Mouse (Mus musculus): ENCODE measurements around the gene Irf8.
"Not testable (repeated sequence)": the region's sequence is repeated elsewhere in the genome, so short reads cannot be mapped to it uniquely, and the experiment has no call there.

Gene Irf8

GRCm38 (mm10) chr8:120723025-120723424 is 13.1 kb upstream of the Irf8 start:
- no peak for DNase-seq (ENCODE audit: low spot score in 2 of 2)

- not testable (repeated sequence) for DNase-seq (ENCODE audit: low spot score in 2 of 2)
These were observed 12.1 kb upstream of the Irf8 start for GRCm38 (mm10) chr8:120724096-120724495.

- no peak for DNase-seq (ENCODE audit: low spot score in 2 of 2)
These were observed 11.2 kb upstream of the Irf8 start for GRCm38 (mm10) chr8:120724816-120725575.

GRCm38 (mm10) chr8:120725576-120725950 is 10.6 kb upstream of the Irf8 start:
- no peak for DNase-seq (ENCODE audit: low spot score in 2 of 2)

GRCm38 (mm10) chr8:120726051-120726450 is 10.1 kb upstream of the Irf8 start:
- no peak for DNase-seq (ENCODE audit: low spot score in 2 of 2)

- no peak for DNase-seq (ENCODE audit: low spot score in 2 of 2)
These were observed 7.5 kb upstream of the Irf8 start for GRCm38 (mm10) chr8:120728488-120729160.

- no peak for DNase-seq (ENCODE audit: low spot score in 2 of 2)
These were observed 4.6 kb upstream of the Irf8 start for GRCm38 (mm10) chr8:120731582-120731981.

- no peak for DNase-seq (ENCODE audit: low spot score in 2 of 2)
These were observed 4.1 kb upstream of the Irf8 start for GRCm38 (mm10) chr8:120732068-120732467.

GRCm38 (mm10) chr8:120736486-120736885 is 328 bp downstream of the Irf8 start:
- peak in 1 of 2 experiments; percentile 30 for DNase-seq (ENCODE audit: low spot score in 2 of 2)

GRCm38 (mm10) chr8:120737166-120737565 is 1.0 kb downstream of the Irf8 start:
- no peak for DNase-seq (ENCODE audit: low spot score in 2 of 2)

- no peak for DNase-seq (ENCODE audit: low spot score in 2 of 2)
These were observed 2.6 kb downstream of the Irf8 start for GRCm38 (mm10) chr8:120738771-120739170.

- DNase-seq (ENCODE audit: low spot score in 2 of 2), result no peak
These were observed 3.4 kb downstream of the Irf8 start for GRCm38 (mm10) chr8:120739526-120739925.

- DNase-seq (ENCODE audit: low spot score in 2 of 2), result no peak
These were observed 4.4 kb downstream of the Irf8 start for GRCm38 (mm10) chr8:120740579-120740978.

- peak in 1 of 2 experiments; percentile 14 for DNase-seq (ENCODE audit: low spot score in 2 of 2)
These were observed 4.8 kb downstream of the Irf8 start for GRCm38 (mm10) chr8:120741001-120741400.

GRCm38 (mm10) chr8:120741815-120742530 is 5.8 kb downstream of the Irf8 start:
- DNase-seq (ENCODE audit: low spot score in 2 of 2), result no peak

GRCm38 (mm10) chr8:120743149-120743897 is 7.2 kb downstream of the Irf8 start:
- no peak for DNase-seq (ENCODE audit: low spot score in 2 of 2)

GRCm38 (mm10) chr8:120743898-120744290 is 7.7 kb downstream of the Irf8 start:
- DNase-seq (ENCODE audit: low spot score in 2 of 2), result no peak

- no peak for DNase-seq (ENCODE audit: low spot score in 2 of 2)
These were observed 8.3 kb downstream of the Irf8 start for GRCm38 (mm10) chr8:120744448-120744847.

GRCm38 (mm10) chr8:120745226-120745625 is 9.1 kb downstream of the Irf8 start:
- no peak for DNase-seq (ENCODE audit: low spot score in 2 of 2)

- DNase-seq (ENCODE audit: low spot score in 2 of 2), result no peak
These were observed 10.0 kb downstream of the Irf8 start for GRCm38 (mm10) chr8:120746007-120746701.

- DNase-seq (ENCODE audit: low spot score in 2 of 2), result no peak
These were observed 11.1 kb downstream of the Irf8 start for GRCm38 (mm10) chr8:120747286-120747685.

Data from right cerebral cortex, adult 2 months (tissue).